Mouse (Mus musculus) forebrain, embryonic 13.5 days (tissue): ENCODE measurements around the gene Rpl26. TPM values are rescaled to one million over a fixed set of nuclear protein-coding genes. Genes with fewer than 3 reads are reported as not detected.

Experiments used
- ATAC-seq: fragments of 200-750 bp; cut with Nextera tagmentation; 2 replicates; pipeline ENCODE4 v1.8.0; 2017
- H3K27ac ChIP-seq: fragments of 300-500 bp; sonication (generic); 2 replicates; pipeline ENCODE4 v1.5.1; 2015; ENCODE audit warnings: inconsistent platforms, mild to moderate bottlenecking, moderate library complexity
- H3K27me3 ChIP-seq: fragments of 300-500 bp; sonication (generic); 2 replicates; pipeline ENCODE4 v1.6.1; 2015; ENCODE audit warnings: mild to moderate bottlenecking, inconsistent platforms
- H3K36me3 ChIP-seq: fragments of 300-500 bp; sonication (generic); 2 replicates; pipeline ENCODE4 v1.6.1; 2015; ENCODE audit warnings: mild to moderate bottlenecking, inconsistent platforms; ENCODE audit not compliant: poor library complexity, severe bottlenecking
- H3K4me1 ChIP-seq: fragments of 300-500 bp; sonication (generic); 2 replicates; pipeline ENCODE4 v1.6.1; 2015; ENCODE audit warnings: inconsistent platforms
- H3K4me2 ChIP-seq: fragments of 300-500 bp; sonication (generic); 2 replicates; pipeline ENCODE4 v1.6.1; 2015; ENCODE audit warnings: inconsistent platforms, mild to moderate bottlenecking, moderate library complexity
- H3K4me3 ChIP-seq: fragments of 300-500 bp; sonication (generic); 2 replicates; pipeline ENCODE4 v1.5.1; 2015; ENCODE audit warnings: mild to moderate bottlenecking, inconsistent platforms
- H3K9ac ChIP-seq: fragments of 300-500 bp; sonication (generic); 2 replicates; pipeline ENCODE4 v1.6.1; 2015; ENCODE audit warnings: mild to moderate bottlenecking, inconsistent platforms
- H3K9me3 ChIP-seq: fragments of 300-500 bp; sonication (generic); replicated peaks from 2 replicates; pipeline ENCODE4 v1.6.1; 2016; ENCODE audit warnings: inconsistent platforms
- WGBS: fragments of 180-500 bp; shearing (Covaris S2); methylation state at CpG from one replicate; pipeline ENCODE4 v1.1.7; 2015; 5-methylcytosine and 5-hydroxymethylcytosine counted together
- polyA plus RNA-seq: library from polyadenylated mRNA; unstranded; fragments of >200 nt; fragmentation: Nextera tagmentation; extraction: Ambion mirVana; gene quantifications from 2 replicates; pipeline ENCODE4 v1.2.1, GENCODE M21; 2015

The Rpl26 gene
- polyA plus RNA-seq, 1 experiment from 2014 or later = 887 TPM

DNA sequence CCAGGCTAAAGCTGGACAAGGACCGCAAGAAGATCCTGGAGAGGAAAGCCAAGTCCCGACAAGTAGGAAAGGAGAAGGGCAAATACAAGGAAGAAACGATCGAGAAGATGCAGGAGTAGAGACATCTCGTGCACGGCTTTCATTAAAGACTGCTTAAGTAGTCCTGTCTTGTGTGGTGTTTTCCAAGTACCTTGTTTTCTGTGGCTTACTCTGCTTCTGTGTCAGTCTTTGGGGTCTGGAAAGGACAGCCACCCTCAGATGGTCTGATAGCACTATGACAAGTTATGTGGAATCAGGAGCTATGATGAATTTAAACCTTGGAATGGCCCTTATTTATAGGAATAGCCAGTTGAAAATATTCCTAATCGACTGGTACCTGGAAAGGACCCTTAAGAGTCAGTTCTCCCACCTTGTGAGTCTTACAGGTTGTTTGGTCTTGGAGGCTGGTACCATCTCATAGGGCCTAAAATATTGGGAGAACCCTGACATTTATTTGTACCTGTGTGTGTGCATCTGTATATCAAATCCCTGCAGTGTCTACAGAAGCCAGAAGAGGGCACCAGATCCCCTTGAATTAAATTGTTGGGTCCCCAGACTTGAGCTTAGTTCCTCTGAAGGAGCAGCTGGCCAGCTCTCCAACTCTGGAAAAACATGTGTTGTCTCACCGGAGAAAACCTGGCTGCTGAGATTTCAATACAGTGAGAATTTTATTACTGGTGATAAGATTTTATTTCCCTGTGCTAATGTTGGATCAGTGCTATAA is 3.2 kb downstream of the Rpl26 start:
- ATAC-seq = no peak
- H3K36me3 ChIP-seq = peaks cover 53% of the 10 kb centered on the region
- 0 out of 2 replicates have a peak, but pooled peaks cover 4% of the 10 kb centered on the region for H3K27me3 ChIP-seq
- no peak overlapping the region for H3K9ac ChIP-seq
- no peaks in the 10 kb centered on the region for H3K9me3 ChIP-seq
- no peak overlapping the region for H3K27ac ChIP-seq
- peaks cover 8% of the 10 kb centered on the region for H3K4me1 ChIP-seq
- no peak overlapping the region for H3K4me2 ChIP-seq
- H3K4me3 ChIP-seq = no peak overlapping the region
- WGBS = 81% methylated on average over 8 of the region's 8 CpGs

DNA sequence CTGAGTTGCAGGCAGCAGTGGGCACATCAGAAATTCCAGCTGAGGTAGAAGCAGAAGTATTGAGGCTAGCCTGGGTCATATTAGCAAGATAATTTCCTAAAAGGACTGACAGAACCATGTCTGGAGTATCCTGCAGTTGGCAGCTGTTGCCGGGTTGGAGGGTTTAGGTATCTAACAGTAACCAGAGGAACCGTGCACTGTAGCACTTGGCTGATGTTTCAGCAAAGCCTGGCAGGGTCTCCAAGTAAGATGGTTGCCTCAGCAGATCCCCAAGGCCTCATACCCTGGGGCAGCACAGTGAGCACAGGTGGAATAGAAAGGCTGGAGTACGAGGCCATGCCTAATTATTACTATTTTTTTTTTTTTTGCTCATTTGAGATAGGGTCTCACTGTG is 3.8 kb downstream of the Rpl26 start:
- Histone ChIP-seq H3K9me3 (no peaks in the 10 kb centered on the region), H3K4me1 (peaks cover 8% of the 10 kb centered on the region), H3K27me3 (0 out of 2 replicates have a peak, but pooled peaks cover under 1% of the 10 kb centered on the region), H3K4me3 (no peak overlapping the region), H3K4me2 (no peak overlapping the region), H3K27ac (no peak overlapping the region), H3K9ac (no peak overlapping the region), H3K36me3 (peaks cover 53% of the 10 kb centered on the region)
- WGBS = 79% methylated on average over 3 of the region's 3 CpGs
- no peak for ATAC-seq

DNA sequence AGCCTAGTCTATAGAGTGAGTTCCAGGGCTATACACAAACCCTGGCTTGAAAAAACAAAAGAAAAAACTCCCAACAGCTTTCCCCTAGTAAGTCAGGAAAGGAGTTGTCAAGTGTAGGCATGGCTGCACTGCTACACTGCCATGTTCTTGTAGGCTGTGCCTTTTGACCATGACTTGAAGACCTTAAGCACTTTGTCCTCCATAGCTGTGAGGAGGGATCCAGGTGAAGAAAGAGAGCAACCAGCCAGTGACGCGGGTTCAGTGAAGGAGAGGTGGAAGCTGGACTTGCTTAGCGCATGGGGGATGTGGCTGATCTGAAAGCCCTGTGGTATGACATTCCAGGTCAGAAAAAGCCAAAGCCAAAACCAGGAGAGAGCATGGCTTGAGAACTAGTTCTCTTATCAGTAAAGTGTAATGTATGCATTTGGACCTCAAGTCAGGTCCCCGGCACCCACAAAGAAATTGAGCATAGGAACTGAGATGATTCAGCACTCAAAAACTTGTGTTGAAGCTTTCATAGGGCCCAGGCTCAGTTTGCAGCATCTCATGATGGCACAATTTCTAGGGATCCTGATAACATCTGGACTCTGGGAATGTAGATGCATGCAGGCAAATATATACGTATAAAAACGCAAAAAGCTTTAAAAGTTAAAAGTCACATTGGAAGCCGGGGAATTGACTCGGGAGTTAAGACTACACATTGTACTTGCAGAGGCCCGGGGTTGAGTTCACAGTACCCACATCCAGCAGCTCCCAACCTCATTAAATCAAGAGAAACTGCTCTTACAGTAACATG is 4.5 kb downstream of the Rpl26 start:
- no peak overlapping the region for H3K4me3 ChIP-seq
- ATAC-seq = no peak
- no peak overlapping the region for H3K9ac ChIP-seq
- no peaks in the 10 kb centered on the region for H3K27me3 ChIP-seq
- 89% methylated on average over 9 of the region's 9 CpGs for WGBS
- H3K4me1 ChIP-seq = peaks cover 8% of the 10 kb centered on the region
- no peak overlapping the region for H3K27ac ChIP-seq
- H3K36me3 ChIP-seq = peaks cover 53% of the 10 kb centered on the region
- H3K9me3 ChIP-seq = no peaks in the 10 kb centered on the region
- H3K4me2 ChIP-seq = no peak overlapping the region

DNA sequence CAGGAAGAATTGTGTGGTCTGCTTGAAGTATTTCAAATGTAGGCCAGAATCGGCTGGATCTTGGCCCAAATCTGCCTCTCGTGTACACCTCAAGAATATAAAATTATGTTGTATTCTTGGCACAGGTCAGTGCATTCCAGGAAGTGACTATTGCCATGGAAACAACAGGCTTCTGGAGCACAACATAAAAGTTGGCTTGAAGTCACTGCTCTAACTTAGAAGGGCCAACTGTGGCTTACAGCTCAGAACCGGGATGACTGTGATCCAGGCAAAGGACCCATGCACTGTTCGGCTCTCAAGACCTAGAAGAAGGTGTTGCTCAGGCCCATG is 5.0 kb downstream of the Rpl26 start:
- ATAC-seq = no peak
- Histone ChIP-seq H3K27me3 (no peaks in the 10 kb centered on the region), H3K9ac (no peak overlapping the region), H3K4me1 (peaks cover 8% of the 10 kb centered on the region), H3K27ac (no peak overlapping the region), H3K4me2 (no peak overlapping the region), H3K4me3 (no peak overlapping the region), H3K9me3 (no peaks in the 10 kb centered on the region), H3K36me3 (peaks cover 53% of the 10 kb centered on the region)
- WGBS = 73% methylated on average over 4 of the region's 4 CpGs

DNA sequence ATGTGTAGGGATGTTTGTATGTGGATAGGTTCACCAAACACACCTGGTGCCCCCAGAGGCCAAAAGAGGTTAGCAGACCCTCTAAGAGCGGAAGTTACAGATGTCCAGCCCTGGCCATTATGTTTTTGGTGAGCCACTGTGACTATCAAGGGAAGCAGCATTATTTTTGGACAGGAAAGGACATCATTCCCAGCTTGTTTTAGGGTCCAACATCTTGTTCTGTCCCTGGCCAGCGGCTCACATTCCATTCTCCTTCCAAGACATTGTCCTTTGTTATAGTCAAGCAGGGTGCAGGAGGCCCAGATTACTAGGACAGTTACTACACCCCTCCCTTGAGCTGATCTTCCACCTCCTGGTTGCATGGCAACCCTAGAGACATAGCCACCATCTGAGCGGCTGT is 5.9 kb downstream of the Rpl26 start:
- 83% methylated on average over 3 of the region's 3 CpGs for WGBS
- Histone ChIP-seq H3K36me3 (peaks cover 53% of the 10 kb centered on the region), H3K4me2 (no peak overlapping the region), H3K4me1 (peaks cover 8% of the 10 kb centered on the region), H3K9ac (no peak overlapping the region), H3K27me3 (no peaks in the 10 kb centered on the region), H3K9me3 (no peaks in the 10 kb centered on the region), H3K27ac (no peak overlapping the region), H3K4me3 (no peak overlapping the region)
- no peak for ATAC-seq

- Histone ChIP-seq H3K4me2 (no peak overlapping the region), H3K9ac (no peak overlapping the region), H3K27ac (no peak overlapping the region), H3K4me1 (no peaks in the 10 kb centered on the region), H3K36me3 (peaks cover 38% of the 10 kb centered on the region), H3K27me3 (no peaks in the 10 kb centered on the region), H3K4me3 (no peak overlapping the region), H3K9me3 (no peaks in the 10 kb centered on the region)
- no peak for ATAC-seq
- 49% methylated on average over 7 of the region's 7 CpGs for WGBS
Measured at GRCm38 (mm10) chr11:68908846-68909503, 7.6 kb downstream of the Rpl26 start.

DNA sequence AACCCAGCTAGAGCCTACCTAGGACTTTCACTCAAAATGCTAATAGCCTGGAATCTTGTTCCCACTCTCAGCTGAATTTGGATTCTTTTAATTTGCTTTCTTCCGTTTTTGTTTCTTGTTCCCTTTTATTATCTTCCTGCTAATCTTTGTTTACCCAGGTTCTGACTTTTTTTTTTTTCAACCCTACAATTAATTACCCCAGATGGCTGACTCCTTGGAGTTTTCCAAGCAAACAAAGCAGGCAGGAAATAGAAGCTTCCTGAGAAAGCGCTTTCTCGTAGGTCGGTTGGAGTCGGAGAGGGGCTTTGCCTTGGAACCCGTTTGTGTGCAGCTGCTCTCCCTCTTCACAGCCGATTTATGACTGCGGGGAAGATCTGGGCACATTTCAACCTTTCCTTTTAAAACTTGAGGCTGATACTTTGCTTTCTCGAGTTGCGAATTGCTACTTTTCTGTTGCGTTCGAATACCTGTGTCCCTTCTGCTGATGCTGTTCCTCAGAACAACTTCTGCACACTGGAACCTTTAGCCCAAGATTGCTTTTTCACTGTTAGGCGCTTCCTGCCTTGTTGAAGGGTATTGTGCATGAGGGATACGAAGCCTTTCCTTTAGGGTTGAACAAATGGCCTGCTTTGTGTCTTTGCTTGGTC is 10.3 kb downstream of the Rpl26 start:
- peaks cover 11% of the 10 kb centered on the region for H3K36me3 ChIP-seq
- no peak overlapping the region for H3K4me2 ChIP-seq
- no peak overlapping the region for H3K27ac ChIP-seq
- H3K4me3 ChIP-seq = no peak overlapping the region
- no peak overlapping the region for H3K9ac ChIP-seq
- 68% methylated on average over 14 of the region's 14 CpGs for WGBS
- no peaks in the 10 kb centered on the region for H3K27me3 ChIP-seq
- ATAC-seq = no peak
- H3K4me1 ChIP-seq = no peaks in the 10 kb centered on the region
- no peaks in the 10 kb centered on the region for H3K9me3 ChIP-seq

DNA sequence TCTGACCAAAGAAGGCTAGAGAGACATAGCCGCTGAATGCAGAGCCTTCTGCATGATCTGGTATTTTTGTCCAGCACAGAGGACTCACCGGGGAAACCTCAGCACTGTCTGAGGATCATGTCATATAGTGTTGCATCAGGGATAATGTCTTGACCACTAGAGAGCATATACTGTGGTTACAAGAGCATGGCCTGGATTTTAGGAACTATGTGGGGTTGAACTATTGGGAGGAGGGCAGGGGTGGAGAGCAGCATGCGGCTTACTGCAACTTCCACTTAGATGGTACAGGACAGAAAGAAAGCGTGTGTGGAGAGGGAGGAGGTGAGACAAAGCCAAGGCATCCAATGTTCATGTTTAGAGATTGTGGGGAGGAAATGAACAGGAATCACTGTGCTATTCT is 13.2 kb downstream of the Rpl26 start:
- Histone ChIP-seq H3K27ac (no peak overlapping the region), H3K4me1 (no peaks in the 10 kb centered on the region), H3K27me3 (no peaks in the 10 kb centered on the region), H3K4me3 (no peak overlapping the region), H3K9me3 (no peaks in the 10 kb centered on the region), H3K4me2 (no peak overlapping the region), H3K9ac (no peak overlapping the region), H3K36me3 (no peaks in the 10 kb centered on the region)
- no peak for ATAC-seq
- WGBS = 92% methylated on average over 4 of the region's 4 CpGs

DNA sequence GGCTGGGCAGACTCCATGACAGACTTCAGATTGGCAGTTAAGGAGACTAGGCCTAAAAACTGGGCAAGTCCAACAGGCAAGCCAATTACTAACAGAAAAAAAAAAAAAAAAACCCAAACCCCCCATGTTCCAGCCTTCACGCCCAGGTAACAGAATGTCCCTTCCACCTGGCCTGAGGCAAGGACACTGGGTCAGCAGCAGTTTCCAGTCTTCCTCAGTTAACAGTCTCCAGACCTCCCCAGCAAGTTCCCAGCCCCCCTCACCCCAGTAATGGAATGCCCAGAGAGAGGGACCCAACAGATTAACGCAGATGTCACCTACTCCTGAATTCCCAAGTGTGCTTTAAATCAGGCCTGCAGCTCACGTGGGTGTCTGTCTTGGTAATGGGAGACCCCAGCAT is 21.8 kb downstream of the Rpl26 start:
- 59% methylated on average over 3 of the region's 3 CpGs for WGBS
- Histone ChIP-seq H3K27me3 (peaks cover 4% of the 10 kb centered on the region; the same call in 1 of the 2 replicates), H3K4me3 (no peak overlapping the region), H3K9ac (no peak overlapping the region), H3K9me3 (no peaks in the 10 kb centered on the region), H3K36me3 (no peaks in the 10 kb centered on the region), H3K27ac (no peak overlapping the region), H3K4me2 (no peak overlapping the region), H3K4me1 (no peaks in the 10 kb centered on the region)
- no peak for ATAC-seq

GRCm38 (mm10) chr11:68924749-68925148 is 23.4 kb downstream of the Rpl26 start:
- H3K9ac ChIP-seq = no peak overlapping the region
- 90% methylated on average over 2 of the region's 2 CpGs for WGBS
- H3K27ac ChIP-seq = no peak overlapping the region
- no peaks in the 10 kb centered on the region for H3K4me1 ChIP-seq
- no peaks in the 10 kb centered on the region for H3K36me3 ChIP-seq
- no peak overlapping the region for H3K4me2 ChIP-seq
- H3K27me3 ChIP-seq = peaks cover 4% of the 10 kb centered on the region; the same call in 1 of the 2 replicates
- no peaks in the 10 kb centered on the region for H3K9me3 ChIP-seq
- H3K4me3 ChIP-seq = no peak overlapping the region
- ATAC-seq = no peak

DNA sequence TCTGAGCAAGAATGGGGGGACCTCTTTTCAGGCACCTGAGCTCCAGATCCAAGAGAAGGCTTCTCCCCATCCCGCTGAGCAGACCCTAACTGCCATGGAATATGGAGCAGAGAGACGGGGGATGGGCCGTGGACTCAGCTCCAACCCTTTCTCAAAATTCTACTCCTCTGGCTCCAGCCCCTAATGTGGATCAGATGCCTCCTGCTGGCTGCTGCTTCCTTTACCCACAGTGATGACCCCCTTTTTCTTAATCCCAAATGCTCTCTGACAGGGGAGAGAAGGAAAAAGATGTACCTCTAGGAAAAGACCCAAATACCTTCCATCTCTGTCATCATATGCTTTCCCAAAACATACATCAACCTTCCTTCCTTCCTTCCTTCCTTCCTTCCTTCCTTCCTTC is 25.6 kb downstream of the Rpl26 start, which contains the start of gene Odf4:
Gene Odf4 (minus strand): TSS at position 101 of the 400 bp plus-strand sequence.
- no peak for ATAC-seq
- H3K9me3 ChIP-seq = no peaks in the 10 kb centered on the region
- no peak within 1 kb of the TSS for H3K4me2 ChIP-seq
- H3K9ac ChIP-seq = no peak within 1 kb of the TSS
- H3K4me1 ChIP-seq = no peaks in the 10 kb centered on the region
- no peak within 1 kb of the TSS for H3K27ac ChIP-seq
- H3K4me3 ChIP-seq = no peak within 1 kb of the TSS
- peaks cover 4% of the 10 kb centered on the region; the same call in 1 of the 2 replicates for H3K27me3 ChIP-seq
- no peaks in the 10 kb centered on the region for H3K36me3 ChIP-seq
- 83% methylated on average over 3 of the region's 3 CpGs for WGBS

DNA sequence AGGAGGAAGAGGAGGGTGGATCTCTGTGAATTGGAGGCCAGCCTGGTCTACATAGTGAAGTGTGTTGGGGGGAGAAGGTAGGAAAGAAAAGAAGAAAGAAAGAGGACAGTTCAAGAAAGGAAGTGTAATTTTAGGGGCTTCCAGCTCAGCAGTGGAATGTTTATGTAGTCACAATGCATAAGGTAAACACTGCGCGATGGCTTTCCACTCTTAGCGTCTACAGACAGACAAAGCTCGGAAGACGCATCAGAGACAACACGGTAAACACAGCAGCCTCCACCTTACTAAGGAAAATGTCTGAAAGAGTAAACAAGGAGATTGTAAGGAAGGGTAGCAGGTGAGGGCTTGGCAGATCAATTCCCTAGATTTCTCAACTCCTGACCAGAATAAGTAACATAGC is 28.6 kb downstream of the Rpl26 start:
- WGBS = 86% methylated on average over 6 of the region's 6 CpGs
- Histone ChIP-seq H3K27me3 (peaks cover 4% of the 10 kb centered on the region; the same call in 1 of the 2 replicates), H3K4me2 (no peak overlapping the region), H3K9me3 (no peaks in the 10 kb centered on the region), H3K4me3 (no peak overlapping the region), H3K9ac (no peak overlapping the region), H3K36me3 (no peaks in the 10 kb centered on the region), H3K4me1 (no peaks in the 10 kb centered on the region), H3K27ac (no peak overlapping the region)
- ATAC-seq = no peak
